29 mouse cellular contexts compared by ENCODE assay signal in genomic region chr11:100357408-100357807, GRCm38 (mm10). TPM values are rescaled to one million over a fixed set of nuclear protein-coding genes. Genes with fewer than 3 reads are reported as not detected.
DNase-seq lines count a peak whose midpoint lies in the region; ATAC-seq and TF ChIP-seq lines count a peak whose summit lies in the region.
"Had no signal": no experiment of that assay in that cellular context is flagged by ENCODE, and none has a peak within 500 bp of the region (broad histone marks: within the 10 kb centered on the region; RNA-seq: fewer than 3 reads in every experiment).

No protein-coding gene starts in this region.

- H3K9me3 ChIP-seq in hindbrain, postnatal 0 days (ENCODE audit: low read length): no peaks in the 10 kb centered on the region
- H3K9me3 ChIP-seq in hindbrain, embryonic 14.5 days (ENCODE audit: control insufficient read depth, low read length): no peaks in the 10 kb centered on the region
- no peaks in the 10 kb centered on the region for H3K9me3 ChIP-seq in midbrain, postnatal 0 days (ENCODE audit: low read length)
- no peaks in the 10 kb centered on the region for H3K9me3 ChIP-seq in midbrain, embryonic 11.5 days (ENCODE audit: control insufficient read depth, low read length)
- H3K9me3 ChIP-seq: embryonic facial prominence, embryonic 15.5 days; intestine, embryonic 15.5 days; limb, embryonic 13.5 days had no signal

- no peaks in the 10 kb centered on the region for H3K27me3 ChIP-seq in hindbrain, postnatal 0 days (ENCODE audit: insufficient read depth, low read length)
- H3K27me3 ChIP-seq in hindbrain, embryonic 14.5 days (ENCODE audit: control insufficient read depth, insufficient read depth, low read length): peaks cover 3% of the 10 kb centered on the region; the same call in 1 of the 2 replicates
- no peaks in the 10 kb centered on the region for H3K27me3 ChIP-seq in midbrain, postnatal 0 days (ENCODE audit: insufficient read depth, low read length)
- peaks cover 3% of the 10 kb centered on the region; the same call in 1 of the 2 replicates for H3K27me3 ChIP-seq in midbrain, embryonic 11.5 days (ENCODE audit: control insufficient read depth, insufficient read depth, low read length)

- peak; percentile 35 for TF ChIP-seq CTCF in hindbrain, postnatal 0 days (IDR thresholded peaks at IDR 0.05; ENCODE audit: low read depth)
- peak; percentile 34; the same call in 1 of the 2 replicates for TF ChIP-seq CTCF in midbrain, postnatal 0 days (IDR thresholded peaks at IDR 0.05)

- H3K36me3 ChIP-seq in hindbrain, postnatal 0 days (ENCODE audit: insufficient read depth, low read length): peaks cover 7% of the 10 kb centered on the region; the same call in 1 of the 2 replicates
- H3K36me3 ChIP-seq in hindbrain, embryonic 14.5 days (replicated peaks; ENCODE audit: control insufficient read depth, insufficient read depth): no peaks in the 10 kb centered on the region; the same call in 1 of the 2 replicates
- H3K36me3 ChIP-seq in midbrain, postnatal 0 days (ENCODE audit: insufficient read depth, low read length): peaks cover 10% of the 10 kb centered on the region
- no peaks in the 10 kb centered on the region for H3K36me3 ChIP-seq in midbrain, embryonic 11.5 days (ENCODE audit: control insufficient read depth, insufficient read depth, low read length)
- H3K36me3 ChIP-seq: embryonic facial prominence, embryonic 15.5 days; intestine, embryonic 15.5 days; limb, embryonic 13.5 days had no signal

- no peak overlapping the region for H3K4me3 ChIP-seq in hindbrain, postnatal 0 days (ENCODE audit: low read length)
- H3K4me3 ChIP-seq in hindbrain, embryonic 14.5 days (replicated peaks; ENCODE audit: low read length): no peak overlapping the region
- H3K4me3 ChIP-seq in midbrain, postnatal 0 days (ENCODE audit: low read depth, low read length): no peak overlapping the region
- no peak overlapping the region for H3K4me3 ChIP-seq in midbrain, embryonic 11.5 days (ENCODE audit: low read depth, low read length)

- no peak for ATAC-seq in hindbrain, postnatal 0 days
- ATAC-seq in hindbrain, embryonic 14.5 days (ENCODE audit: low FRiP score): no peak
- ATAC-seq in midbrain, postnatal 0 days (ENCODE audit: low FRiP score): no peak
- no peak for ATAC-seq in midbrain, embryonic 11.5 days (ENCODE audit: low FRiP score)
- ATAC-seq: activated CD4-positive, CD25-positive, alpha-beta regulatory T cell, adult 4 months; forebrain, embryonic 16.5 days; intestine, embryonic 15.5 days; Patski had no signal

- no peak overlapping the region for H3K9ac ChIP-seq in hindbrain, postnatal 0 days (replicated peaks; ENCODE audit: low read length)
- no peak overlapping the region for H3K9ac ChIP-seq in hindbrain, embryonic 14.5 days
- H3K9ac ChIP-seq in midbrain, postnatal 0 days (replicated peaks; ENCODE audit: low read length, poor library complexity, severe bottlenecking): no peak overlapping the region
- H3K9ac ChIP-seq in midbrain, embryonic 11.5 days (ENCODE audit: low read length): no peak overlapping the region
- H3K9ac ChIP-seq: embryonic facial prominence, embryonic 15.5 days; intestine, embryonic 15.5 days; limb, embryonic 13.5 days; liver, embryonic 14.5 days had no signal

- no peaks in the 10 kb centered on the region for H3K4me1 ChIP-seq in hindbrain, postnatal 0 days (ENCODE audit: insufficient read depth, low read length)
- H3K4me1 ChIP-seq in hindbrain, embryonic 14.5 days (replicated peaks; ENCODE audit: control insufficient read depth, insufficient read depth, low read length): peaks cover 15% of the 10 kb centered on the region
- no peaks in the 10 kb centered on the region for H3K4me1 ChIP-seq in midbrain, postnatal 0 days (ENCODE audit: insufficient read depth, low read length)
- peaks cover 7% of the 10 kb centered on the region for H3K4me1 ChIP-seq in midbrain, embryonic 11.5 days (ENCODE audit: control insufficient read depth, insufficient read depth, low read length)

- H3K4me2 ChIP-seq in hindbrain, postnatal 0 days (ENCODE audit: low read depth, low read length): no peak overlapping the region
- no peak overlapping the region for H3K4me2 ChIP-seq in hindbrain, embryonic 14.5 days (replicated peaks)
- H3K4me2 ChIP-seq in midbrain, postnatal 0 days (ENCODE audit: low read depth, low read length, poor library complexity, severe bottlenecking): peak overlapping the region; percentile 88; the same call in 1 of the 2 replicates
- no peak overlapping the region for H3K4me2 ChIP-seq in midbrain, embryonic 11.5 days

- WGBS in hindbrain, postnatal 0 days: 53% methylated on average over 5 of the region's 5 CpGs
- 56% methylated on average over 5 of the region's 5 CpGs for WGBS in hindbrain, embryonic 14.5 days
- WGBS in midbrain, postnatal 0 days: 62% methylated on average over 5 of the region's 5 CpGs
- 50% methylated on average over 5 of the region's 5 CpGs for WGBS in midbrain, embryonic 11.5 days

- peak overlapping the region; percentile 84; the same call in 1 of the 2 replicates for H3K27ac ChIP-seq in hindbrain, postnatal 0 days
- H3K27ac ChIP-seq in hindbrain, embryonic 14.5 days: no peak overlapping the region
- peak overlapping the region; percentile 88 for H3K27ac ChIP-seq in midbrain, postnatal 0 days (ENCODE audit: low read depth, low read length)
- no peak overlapping the region for H3K27ac ChIP-seq in midbrain, embryonic 11.5 days (ENCODE audit: low read depth, low read length)
- H3K27ac ChIP-seq: embryonic facial prominence, embryonic 15.5 days; intestine, embryonic 15.5 days; limb, embryonic 13.5 days; liver, embryonic 14.5 days had no signal

- peak; percentile 34 for DNase-seq in cerebellum, adult 11-12 months
- DNase-seq in cerebellum, postnatal 36 days: no peak
- no peak for DNase-seq in hindbrain, postnatal 0 days (ENCODE audit: low spot score)
- no peak for DNase-seq in hindbrain, embryonic 14.5 days (ENCODE audit: low spot score)
- no peak for DNase-seq in midbrain, postnatal 0 days (ENCODE audit: low spot score)
- DNase-seq in midbrain, embryonic 11.5 days (ENCODE audit: low spot score, missing footprints): no peak
- peak; percentile 16 for DNase-seq in naive thymus-derived CD4-positive, alpha-beta T cell, adult 2 months (ENCODE audit: low read depth)
- no peak for DNase-seq in spleen, postnatal 14 days (ENCODE audit: low spot score in 2 of 2)
- DNase-seq: gastrocnemius, postnatal 36 days; heart, postnatal 10 days; kidney, adult 9 months; lung, postnatal 10 days; right cerebral cortex, postnatal 14 days; spleen, adult 18-20 months had no signal

RNA-seq across cellular contexts. Expression of gene Hap1, which starts 1.5 kb away (rescaled TPM):
- 530 and 555 TPM in 2 replicates for total RNA-seq in hindbrain, postnatal 0 days (2014; rRNA removed)
- polyA plus RNA-seq in hindbrain, postnatal 0 days (2015; fragmentation: Nextera tagmentation; extraction: Ambion mirVana): 344 and 395 TPM in 2 replicates
- polyA plus RNA-seq in hindbrain, embryonic 14.5 days (2014; fragmentation: Nextera tagmentation; extraction: Ambion mirVana): 105 and 137 TPM in 2 replicates
- total RNA-seq in midbrain, postnatal 0 days (2014; rRNA removed): 743 and 796 TPM in 2 replicates
- 597 and 631 TPM in 2 replicates for polyA plus RNA-seq in midbrain, postnatal 0 days (2015; fragmentation: Nextera tagmentation; extraction: Ambion mirVana)
- 16.4 TPM in 2 replicates for polyA plus RNA-seq in midbrain, embryonic 11.5 days (2014; fragmentation: Nextera tagmentation; extraction: Ambion mirVana)
- total RNA-seq: megakaryocyte, adult 5-6 weeks had no signal

RNA-seq across cellular contexts. Expression of gene Gast, which starts 23.2 kb away (rescaled TPM):
- not detected in 2 replicates for total RNA-seq in hindbrain, postnatal 0 days (2014; rRNA removed)
- 0.45 and 0.73 TPM in 2 replicates for polyA plus RNA-seq in hindbrain, postnatal 0 days (2015; fragmentation: Nextera tagmentation; extraction: Ambion mirVana)
- 0.50 TPM in 1 of 2 replicates, not detected in the other for polyA plus RNA-seq in hindbrain, embryonic 14.5 days (2014; fragmentation: Nextera tagmentation; extraction: Ambion mirVana)
- total RNA-seq in midbrain, postnatal 0 days (2014; rRNA removed): not detected in 2 replicates
- polyA plus RNA-seq in midbrain, postnatal 0 days (2015; fragmentation: Nextera tagmentation; extraction: Ambion mirVana): 1.1 and 2.2 TPM in 2 replicates
- polyA plus RNA-seq in midbrain, embryonic 11.5 days (2014; fragmentation: Nextera tagmentation; extraction: Ambion mirVana): 0.68 and 0.79 TPM in 2 replicates
- total RNA-seq: adrenal gland, postnatal 10 days; CH12.LX; gastrocnemius, postnatal 36 days; heart, postnatal 10 days; layer of hippocampus, postnatal 25 days; left cerebral cortex, postnatal 10 days; megakaryocyte, adult 5-6 weeks had no signal
- polyA plus RNA-seq: activated CD4-positive, CD25-positive, alpha-beta regulatory T cell, adult 4 months; forebrain, embryonic 16.5 days; heart, embryonic 11.5 days; hindbrain, embryonic 11.5 days; limb, embryonic 13.5 days; liver, embryonic 14.5 days; neural tube, embryonic 14.5 days; Patski had no signal

RNA-seq across cellular contexts. Expression of gene Eif1, which starts 37.7 kb away (rescaled TPM):
- 74.1 and 76.5 TPM in 2 replicates for total RNA-seq in hindbrain, postnatal 0 days (2014; rRNA removed)
- 1,309 and 1,318 TPM in 2 replicates for polyA plus RNA-seq in hindbrain, postnatal 0 days (2015; fragmentation: Nextera tagmentation; extraction: Ambion mirVana)
- polyA plus RNA-seq in hindbrain, embryonic 14.5 days (2014; fragmentation: Nextera tagmentation; extraction: Ambion mirVana): 1,239 and 1,372 TPM in 2 replicates
- 84.7 and 117 TPM in 2 replicates for total RNA-seq in midbrain, postnatal 0 days (2014; rRNA removed)
- 1,241 and 1,297 TPM in 2 replicates for polyA plus RNA-seq in midbrain, postnatal 0 days (2015; fragmentation: Nextera tagmentation; extraction: Ambion mirVana)
- polyA plus RNA-seq in midbrain, embryonic 11.5 days (2014; fragmentation: Nextera tagmentation; extraction: Ambion mirVana): 1,701 and 1,853 TPM in 2 replicates

RNA-seq across cellular contexts. Expression of gene Jup, which starts 40.2 kb away (rescaled TPM):
- total RNA-seq in hindbrain, postnatal 0 days (2014; rRNA removed): 105 and 119 TPM in 2 replicates
- polyA plus RNA-seq in hindbrain, postnatal 0 days (2015; fragmentation: Nextera tagmentation; extraction: Ambion mirVana): 42.7 and 49.8 TPM in 2 replicates
- 59.6 and 60.2 TPM in 2 replicates for polyA plus RNA-seq in hindbrain, embryonic 14.5 days (2014; fragmentation: Nextera tagmentation; extraction: Ambion mirVana)
- total RNA-seq in midbrain, postnatal 0 days (2014; rRNA removed): 133 and 156 TPM in 2 replicates
- 69.7 and 75.5 TPM in 2 replicates for polyA plus RNA-seq in midbrain, postnatal 0 days (2015; fragmentation: Nextera tagmentation; extraction: Ambion mirVana)
- 23.5 and 25.2 TPM in 2 replicates for polyA plus RNA-seq in midbrain, embryonic 11.5 days (2014; fragmentation: Nextera tagmentation; extraction: Ambion mirVana)

RNA-seq across cellular contexts. Expression of gene P3h4, which starts 57.2 kb away (rescaled TPM):
- total RNA-seq in hindbrain, postnatal 0 days (2014; rRNA removed): 23.9 and 28.2 TPM in 2 replicates
- polyA plus RNA-seq in hindbrain, postnatal 0 days (2015; fragmentation: Nextera tagmentation; extraction: Ambion mirVana): 20.7 and 22.0 TPM in 2 replicates
- polyA plus RNA-seq in hindbrain, embryonic 14.5 days (2014; fragmentation: Nextera tagmentation; extraction: Ambion mirVana): 19.1 and 20.4 TPM in 2 replicates
- total RNA-seq in midbrain, postnatal 0 days (2014; rRNA removed): 24.4 and 26.0 TPM in 2 replicates
- polyA plus RNA-seq in midbrain, postnatal 0 days (2015; fragmentation: Nextera tagmentation; extraction: Ambion mirVana): 23.4 and 23.7 TPM in 2 replicates
- polyA plus RNA-seq in midbrain, embryonic 11.5 days (2014; fragmentation: Nextera tagmentation; extraction: Ambion mirVana): 19.3 and 19.7 TPM in 2 replicates
- total RNA-seq: CH12.LX; megakaryocyte, adult 5-6 weeks had no signal
- polyA plus RNA-seq: activated CD4-positive, CD25-positive, alpha-beta regulatory T cell, adult 4 months had no signal

Comparison
In these comparisons a context has a peak if more than half of its experiments do, and no peak if none do; other contexts are left out.
1. DNase-seq: peak in cerebellum, adult 11-12 months (single experiment) and naive thymus-derived CD4-positive, alpha-beta T cell, adult 2 months (single experiment); none in cerebellum, postnatal 36 days (0 of 2), hindbrain, postnatal 0 days (single experiment), hindbrain, embryonic 14.5 days (single experiment), midbrain, postnatal 0 days (single experiment), midbrain, embryonic 11.5 days (single experiment) and spleen, postnatal 14 days (0 of 2).
2. H3K27ac ChIP-seq: peak in hindbrain, postnatal 0 days (single experiment) and midbrain, postnatal 0 days (single experiment); none in hindbrain, embryonic 14.5 days (single experiment) and midbrain, embryonic 11.5 days (single experiment).